Mouse (Mus musculus): ENCODE results near the gene Myl4.

Gene Myl4

GRCm38 (mm10) chr11:104637010-104637409, 86.5 kb downstream of the Myl4 start:
- DNase-seq, result no peak

- DNase-seq, result no peak
Measured at GRCm38 (mm10) chr11:104638006-104638405, 87.5 kb downstream of the Myl4 start.

- no peak for DNase-seq
Measured at GRCm38 (mm10) chr11:104638906-104639305, 88.4 kb downstream of the Myl4 start.

GRCm38 (mm10) chr11:104639634-104640033, 89.2 kb downstream of the Myl4 start:
- no peak for DNase-seq

- DNase-seq, result no peak
Measured at GRCm38 (mm10) chr11:104640894-104641293, 90.4 kb downstream of the Myl4 start.

GRCm38 (mm10) chr11:104643236-104643635, 92.8 kb downstream of the Myl4 start:
- no peak for DNase-seq
